Mouse (Mus musculus) lung, embryonic 16.5 days (tissue): Measurements from ENCODE around the gene Ap2a2. TPM values are rescaled to one million over a fixed set of nuclear protein-coding genes. Genes with fewer than 3 reads are reported as not detected.

Experiments used
- ATAC-seq: fragments of 200-750 bp; cut with Nextera tagmentation; 2 replicates; pipeline ENCODE4 v1.8.0; 2017; ENCODE audit warnings: low read depth, mild to moderate bottlenecking, moderate library complexity
- H3K27ac ChIP-seq: fragments of 300-500 bp; sonication (generic); 2 replicates; pipeline ENCODE4 v1.5.1; 2014; ENCODE audit warnings: mild to moderate bottlenecking, control low read depth, low read length
- H3K27me3 ChIP-seq: fragments of 300-500 bp; sonication (generic); 2 replicates; pipeline ENCODE4 v1.6.1; 2014; ENCODE audit warnings: low read depth, low read length, mixed read lengths; ENCODE audit not compliant: control insufficient read depth, insufficient read depth
- H3K36me3 ChIP-seq: fragments of 300-500 bp; sonication (generic); 2 replicates; pipeline ENCODE4 v1.6.1; 2014; ENCODE audit warnings: low read length; ENCODE audit not compliant: control insufficient read depth, insufficient read depth
- H3K4me1 ChIP-seq: fragments of 300-500 bp; sonication (generic); replicated peaks from 2 replicates; pipeline ENCODE4 v1.6.1; 2014; ENCODE audit warnings: low read length, mixed read lengths; ENCODE audit not compliant: control insufficient read depth, insufficient read depth
- H3K4me2 ChIP-seq: fragments of 300-500 bp; sonication (generic); 2 replicates; pipeline ENCODE4 v1.6.1; 2014; ENCODE audit warnings: low read depth, low read length, control low read depth
- H3K4me3 ChIP-seq: fragments of 300-500 bp; sonication (generic); 2 replicates; pipeline ENCODE4 v1.5.1; 2014; ENCODE audit warnings: mild to moderate bottlenecking, low read length, control low read depth
- H3K9ac ChIP-seq: fragments of 300-500 bp; sonication (generic); 2 replicates; pipeline ENCODE4 v1.6.1; 2014; ENCODE audit warnings: low read length, control low read depth
- H3K9me3 ChIP-seq: fragments of 300-500 bp; sonication (generic); 2 replicates; pipeline ENCODE4 v1.6.1; 2016; ENCODE audit warnings: low read length; ENCODE audit not compliant: control insufficient read depth
- WGBS: fragments of 180-500 bp; shearing (Covaris S2); extraction: QIAGEN DNeasy Blood & Tissue Kit; methylation state at CpG from one replicate; pipeline ENCODE4 v1.1.7; 2014; 5-methylcytosine and 5-hydroxymethylcytosine counted together
- polyA plus RNA-seq: library from polyadenylated mRNA; unstranded; fragments of >200 nt; fragmentation: Nextera tagmentation; extraction: Ambion mirVana; gene quantifications from 2 replicates; pipeline ENCODE4 v1.2.1, GENCODE M21; 2015

The Ap2a2 gene
- polyA plus RNA-seq, 1 experiment from 2014 or later, result 69.1 TPM

DNA sequence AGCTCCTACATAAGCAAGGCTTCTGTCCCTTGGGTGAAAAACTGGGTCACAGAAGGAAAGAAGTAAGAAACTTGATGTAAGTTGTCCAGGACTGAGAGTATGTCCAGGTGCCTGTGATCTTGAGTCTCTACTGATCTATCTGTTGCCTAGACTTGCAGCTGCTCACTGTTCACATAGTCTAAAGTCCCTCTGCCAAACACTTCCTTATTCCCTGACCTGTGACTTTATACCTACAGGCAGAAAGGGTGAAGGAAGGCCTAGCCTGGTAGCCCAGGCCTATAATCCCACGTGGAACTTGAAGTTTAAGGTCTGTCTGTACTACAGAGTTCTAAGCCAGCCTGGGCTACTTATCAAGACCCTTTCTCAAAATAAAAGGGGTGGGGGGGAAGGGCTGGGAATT is 26.4 kb upstream of the Ap2a2 start:
- WGBS, result 74% methylated on average over 1 of the region's 1 CpGs
- no peaks in the 10 kb centered on the region for H3K27me3 ChIP-seq
- H3K4me2 ChIP-seq, result no peak overlapping the region
- H3K9ac ChIP-seq, result no peak overlapping the region
- peaks cover 13% of the 10 kb centered on the region for H3K4me1 ChIP-seq
- H3K4me3 ChIP-seq, result no peak overlapping the region
- no peak for ATAC-seq
- H3K36me3 ChIP-seq, result peaks cover 3% of the 10 kb centered on the region; the same call in 1 of the 2 replicates
- H3K27ac ChIP-seq, result no peak overlapping the region
- no peaks in the 10 kb centered on the region for H3K9me3 ChIP-seq

DNA sequence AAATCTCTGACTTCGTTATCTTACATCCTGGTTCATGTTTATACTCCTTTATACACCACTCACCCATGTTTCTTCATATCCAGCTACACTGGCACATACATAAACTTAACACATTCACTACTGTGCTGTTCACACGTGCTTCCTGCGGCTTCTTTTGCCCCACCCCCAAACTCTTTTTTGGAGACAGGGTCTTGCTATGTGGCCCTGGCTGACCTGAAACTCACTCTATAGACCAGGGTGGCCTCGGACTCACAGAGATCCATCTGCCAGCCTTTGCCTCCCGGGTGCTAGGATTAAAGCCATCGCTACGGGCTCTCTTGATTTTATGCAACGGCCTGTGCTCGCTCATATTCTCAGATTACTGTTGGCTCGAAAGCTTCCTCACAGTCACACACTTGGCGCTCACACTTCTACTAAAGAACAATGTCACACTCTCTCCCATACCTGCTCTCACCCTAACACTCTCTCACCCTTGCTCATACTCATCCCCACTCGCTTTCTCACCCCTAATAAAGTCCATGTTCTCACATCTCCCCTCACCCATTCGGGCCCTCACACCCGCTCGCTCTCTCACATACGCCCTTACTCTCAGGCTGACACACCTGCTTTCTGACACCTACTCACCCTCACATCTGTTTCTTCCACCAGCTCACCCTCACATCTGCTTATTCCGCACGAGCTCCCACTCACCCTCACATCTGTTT is 23.0 kb upstream of the Ap2a2 start:
- no peaks in the 10 kb centered on the region for H3K9me3 ChIP-seq
- H3K4me2 ChIP-seq, result peak overlapping the region; percentile 56
- H3K4me1 ChIP-seq, result peaks cover 13% of the 10 kb centered on the region
- peak overlapping the region; percentile 84 for H3K9ac ChIP-seq
- H3K27me3 ChIP-seq, result no peaks in the 10 kb centered on the region
- peak overlapping the region; percentile 88 for H3K4me3 ChIP-seq
- 5% methylated on average over 18 of the region's 18 CpGs for WGBS
- peak; percentile 10 for ATAC-seq
- peak overlapping the region; percentile 67 for H3K27ac ChIP-seq
- H3K36me3 ChIP-seq, result no peaks in the 10 kb centered on the region

DNA sequence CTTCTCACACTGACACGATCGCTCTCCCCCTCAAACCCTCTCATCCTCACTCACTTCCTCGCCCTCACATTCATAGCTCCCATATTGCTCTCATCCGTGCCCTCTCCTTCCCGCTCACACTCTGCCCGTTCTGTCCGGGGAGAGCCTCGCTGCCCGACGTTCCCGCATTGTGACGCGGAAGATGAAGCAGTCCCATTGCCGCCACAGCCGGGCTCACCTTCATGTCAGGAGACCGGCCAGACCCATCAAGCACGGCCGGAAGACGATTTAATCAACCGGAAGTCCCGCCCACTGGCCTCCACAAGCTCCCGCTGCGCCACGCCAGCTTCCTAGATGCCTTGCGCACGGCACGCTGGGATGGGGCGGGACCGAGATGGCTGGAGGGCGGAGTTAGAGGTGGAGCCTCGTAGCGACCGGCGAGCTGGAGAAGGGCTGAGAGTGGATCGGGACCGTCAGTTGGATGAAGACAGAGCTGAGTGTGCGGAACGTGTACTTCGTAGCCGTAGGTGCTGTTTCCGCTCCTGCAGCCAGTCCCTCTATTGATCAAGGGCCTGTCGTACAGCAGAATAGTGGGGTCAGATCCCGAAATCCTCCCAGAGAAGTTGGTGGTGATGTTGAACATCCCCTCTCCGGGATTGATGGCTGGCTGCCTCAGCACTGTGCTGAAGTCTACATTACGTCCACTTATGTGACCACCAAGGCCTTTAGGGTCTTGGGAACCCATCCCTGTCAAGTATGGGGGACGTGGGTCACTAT is 22.2 kb upstream of the Ap2a2 start, which contains the start of gene Chid1:
Chid1 (minus strand) TSS at position 302 of the 756 bp plus-strand sequence.
- under 1% methylated on average over 46 of the region's 46 CpGs for WGBS
- Histone ChIP-seq H3K4me3 (peak within 1 kb of the TSS; percentile 88), H3K27me3 (no peaks in the 10 kb centered on the region), H3K4me2 (peak within 1 kb of the TSS; percentile 56), H3K9ac (peak within 1 kb of the TSS; percentile 84), H3K27ac (peak within 1 kb of the TSS; percentile 73), H3K9me3 (no peaks in the 10 kb centered on the region), H3K36me3 (no peaks in the 10 kb centered on the region), H3K4me1 (peaks cover 11% of the 10 kb centered on the region)
- ATAC-seq, result peak; percentile 98

DNA sequence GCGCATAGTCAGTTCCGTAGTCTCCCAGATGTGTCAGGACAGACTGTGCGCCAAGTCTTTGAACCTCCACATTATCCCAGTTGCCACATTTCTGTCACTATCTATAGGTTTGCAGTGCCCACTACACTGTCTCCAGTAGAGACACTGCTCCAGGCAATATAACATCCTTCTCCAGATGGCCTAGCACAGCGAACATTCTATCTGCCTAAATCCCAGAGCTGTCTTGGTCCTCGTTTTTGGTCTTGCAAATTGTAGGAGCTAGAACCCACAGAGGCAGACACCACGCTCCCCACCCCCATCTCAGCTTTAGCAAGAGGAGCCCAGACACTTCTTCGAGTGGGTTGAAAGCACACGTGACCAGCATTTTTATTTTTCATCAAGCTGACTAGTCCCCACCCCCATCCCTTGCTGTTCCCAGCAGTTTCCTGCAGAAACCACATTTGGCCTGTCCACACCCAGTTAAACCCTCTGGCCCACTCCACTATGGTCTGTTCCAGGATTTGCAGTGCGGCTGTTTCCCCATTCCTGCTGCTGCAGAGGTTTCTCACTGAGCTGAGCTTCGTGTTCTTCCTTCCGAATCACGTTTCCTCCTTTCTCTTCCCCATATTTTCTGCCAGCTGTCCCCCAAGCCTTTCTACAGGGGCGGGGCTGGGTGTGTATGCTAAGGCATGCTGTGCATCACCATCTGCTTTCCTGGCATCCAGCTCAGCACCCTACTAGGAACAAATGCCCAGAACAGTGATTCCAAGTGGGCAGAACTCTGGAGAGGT is 21.5 kb upstream of the Ap2a2 start:
- Histone ChIP-seq H3K9ac (peak overlapping the region; percentile 72), H3K9me3 (no peaks in the 10 kb centered on the region), H3K4me2 (peak overlapping the region; percentile 56), H3K36me3 (no peaks in the 10 kb centered on the region), H3K27ac (peak overlapping the region; percentile 73), H3K4me1 (peaks cover 11% of the 10 kb centered on the region), H3K27me3 (no peaks in the 10 kb centered on the region), H3K4me3 (peak overlapping the region; percentile 88)
- ATAC-seq, result peak; percentile 53
- WGBS, result 51% methylated on average over 13 of the region's 13 CpGs

DNA sequence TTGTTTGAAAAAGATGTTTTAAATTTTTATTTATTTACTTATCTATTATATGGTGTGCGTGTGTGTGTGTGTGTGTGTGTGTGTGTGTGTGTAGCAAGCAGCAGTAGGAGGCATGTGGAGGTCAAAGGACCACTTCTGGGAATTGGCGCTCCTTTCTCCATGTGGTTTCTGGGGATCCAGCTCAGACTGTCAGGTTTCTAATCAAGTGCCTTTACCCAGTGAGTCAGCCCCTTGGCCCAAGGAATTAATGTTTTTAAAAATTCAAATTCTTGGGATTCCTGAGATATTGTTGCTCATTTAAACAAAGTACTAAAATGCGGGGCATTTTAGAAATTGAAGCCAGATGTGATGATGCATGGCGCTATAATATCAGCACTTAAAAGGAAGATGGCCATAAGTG is 20.3 kb upstream of the Ap2a2 start:
- Histone ChIP-seq H3K9ac (no peak overlapping the region), H3K27ac (no peak overlapping the region), H3K4me1 (peaks cover 11% of the 10 kb centered on the region), H3K4me3 (no peak overlapping the region), H3K36me3 (no peaks in the 10 kb centered on the region), H3K27me3 (no peaks in the 10 kb centered on the region), H3K4me2 (no peak overlapping the region), H3K9me3 (no peaks in the 10 kb centered on the region)
- 66% methylated on average over 4 of the region's 4 CpGs for WGBS
- no peak for ATAC-seq

DNA sequence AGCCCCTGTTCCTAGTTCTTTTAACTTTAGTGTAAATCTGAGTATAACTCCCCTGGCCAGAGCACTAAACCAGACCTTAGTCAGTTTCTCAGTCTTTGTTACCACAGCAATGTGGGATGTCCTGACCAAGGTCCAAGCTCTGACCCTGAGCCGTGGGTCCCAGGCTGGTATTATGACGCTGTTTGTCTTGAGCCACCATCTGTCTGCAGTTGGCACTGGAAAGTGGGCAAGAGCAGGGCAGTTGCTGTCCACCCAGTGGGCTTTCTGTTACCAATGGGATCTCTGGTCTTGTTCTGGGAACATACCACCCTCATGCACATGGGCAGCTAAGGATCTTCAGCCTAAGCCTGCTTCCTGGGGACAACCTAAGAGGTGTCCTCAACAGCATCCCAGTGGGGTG is 19.4 kb upstream of the Ap2a2 start:
- H3K9me3 ChIP-seq, result no peaks in the 10 kb centered on the region
- 89% methylated on average over 2 of the region's 2 CpGs for WGBS
- no peak overlapping the region for H3K4me2 ChIP-seq
- no peak overlapping the region for H3K27ac ChIP-seq
- H3K4me1 ChIP-seq, result peaks cover 11% of the 10 kb centered on the region
- no peak overlapping the region for H3K9ac ChIP-seq
- no peaks in the 10 kb centered on the region for H3K27me3 ChIP-seq
- H3K36me3 ChIP-seq, result no peaks in the 10 kb centered on the region
- no peak overlapping the region for H3K4me3 ChIP-seq
- no peak for ATAC-seq

DNA sequence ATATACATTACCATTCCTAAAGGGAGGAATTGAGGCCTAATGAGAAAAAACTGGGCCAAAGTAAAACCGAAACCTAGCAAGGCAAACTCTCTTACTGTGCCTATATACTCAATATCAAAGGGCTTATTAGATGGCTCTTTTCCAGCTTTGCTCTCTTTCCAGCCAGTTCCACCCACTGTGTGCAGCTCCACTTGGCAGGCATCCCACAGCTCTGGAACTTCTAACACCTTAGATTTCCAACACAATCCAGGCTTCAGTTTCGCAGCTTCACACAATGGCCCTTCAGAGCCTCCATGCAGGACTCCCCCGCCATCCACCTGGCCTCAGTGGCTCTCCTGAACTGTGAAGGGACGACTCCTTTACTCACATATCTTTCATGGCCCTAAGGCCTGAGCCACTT is 17.3 kb upstream of the Ap2a2 start:
- 46% methylated on average over 4 of the region's 4 CpGs for WGBS
- H3K36me3 ChIP-seq, result no peaks in the 10 kb centered on the region
- H3K9ac ChIP-seq, result no peak overlapping the region
- H3K4me1 ChIP-seq, result peaks cover 3% of the 10 kb centered on the region; the same call in 1 of the 2 replicates
- H3K4me2 ChIP-seq, result no peak overlapping the region
- H3K27ac ChIP-seq, result no peak overlapping the region; the same call in 1 of the 2 replicates
- H3K9me3 ChIP-seq, result no peaks in the 10 kb centered on the region
- H3K27me3 ChIP-seq, result no peaks in the 10 kb centered on the region
- no peak overlapping the region for H3K4me3 ChIP-seq
- ATAC-seq, result peak; percentile 8; the same call in 1 of the 2 replicates

DNA sequence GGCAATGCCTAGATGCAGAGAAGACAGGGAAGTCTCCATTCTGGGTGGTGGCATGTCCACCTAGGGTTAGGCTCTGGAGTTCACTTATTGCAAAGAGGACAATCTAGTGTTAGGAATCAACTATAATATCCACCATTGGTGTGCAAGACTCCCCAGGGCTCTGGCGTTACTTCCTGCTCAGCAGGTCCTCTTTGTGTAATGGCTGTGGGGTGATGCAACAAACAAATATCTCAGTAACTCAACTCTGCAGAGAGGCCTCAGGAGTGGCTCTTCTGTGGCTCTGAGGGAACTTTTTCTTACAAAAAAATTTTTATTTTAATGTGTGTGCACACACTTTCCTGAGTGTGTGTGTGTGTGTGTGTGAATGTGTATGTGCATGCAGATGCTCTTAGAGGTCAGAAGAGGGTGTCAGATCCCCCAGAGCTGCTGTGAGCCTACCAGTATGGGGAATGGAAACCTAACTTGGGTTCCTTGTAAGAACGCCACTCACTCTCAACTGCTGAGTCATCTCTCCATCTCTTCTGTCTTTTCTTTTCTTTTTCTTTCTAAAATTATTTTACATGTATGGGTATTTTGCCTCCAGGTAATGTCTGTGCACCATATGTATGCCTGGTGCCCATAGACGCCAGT is 12.4 kb upstream of the Ap2a2 start:
- Histone ChIP-seq H3K9me3 (no peaks in the 10 kb centered on the region), H3K27me3 (no peaks in the 10 kb centered on the region), H3K4me1 (no peaks in the 10 kb centered on the region; the same call in 1 of the 2 replicates), H3K4me3 (no peak overlapping the region), H3K9ac (no peak overlapping the region), H3K4me2 (no peak overlapping the region), H3K36me3 (no peaks in the 10 kb centered on the region), H3K27ac (no peak overlapping the region)
- no peak for ATAC-seq
- 86% methylated on average over 3 of the region's 3 CpGs for WGBS
